Mouse (Mus musculus) neural tube, embryonic 11.5 days (tissue): Measurements from ENCODE around the gene Derl3. TPM values are rescaled to one million over a fixed set of nuclear protein-coding genes. Genes with fewer than 3 reads are reported as not detected.

Source experiments
- ATAC-seq: fragments of 200-750 bp; cut with Nextera tagmentation; 2 replicates; pipeline ENCODE4 v1.8.0; 2017; ENCODE audit warnings: moderate number of reproducible peaks, mild to moderate bottlenecking, moderate TSS enrichment, moderate library complexity; ENCODE audit not compliant: insufficient read depth, low FRiP score, low TSS enrichment
- DNase-seq: peaks from one replicate; pipeline ENCODE4 v3.0.0-alpha.2; 2015; ENCODE audit warnings: low spot score
- H3K27ac ChIP-seq: fragments of 300-500 bp; sonication (generic); 2 replicates; pipeline ENCODE4 v1.5.1; 2014; ENCODE audit warnings: low read depth, mild to moderate bottlenecking, low read length
- H3K27me3 ChIP-seq: fragments of 300-500 bp; sonication (generic); 2 replicates; pipeline ENCODE4 v1.6.1; 2014; ENCODE audit warnings: mild to moderate bottlenecking, low read length, mixed read lengths; ENCODE audit not compliant: control insufficient read depth, insufficient read depth
- H3K36me3 ChIP-seq: fragments of 300-500 bp; sonication (generic); 2 replicates; pipeline ENCODE4 v1.6.1; 2014; ENCODE audit warnings: mild to moderate bottlenecking, low read length, moderate library complexity, mixed read lengths; ENCODE audit not compliant: control insufficient read depth, insufficient read depth
- H3K4me1 ChIP-seq: fragments of 300-500 bp; sonication (generic); 2 replicates; pipeline ENCODE4 v1.6.1; 2014; ENCODE audit warnings: low read length, mixed read lengths; ENCODE audit not compliant: control insufficient read depth, insufficient read depth
- H3K4me2 ChIP-seq: fragments of 300-500 bp; sonication (generic); 2 replicates; pipeline ENCODE4 v1.6.1; 2014; ENCODE audit warnings: low read depth, mild to moderate bottlenecking, moderate library complexity
- H3K4me3 ChIP-seq: fragments of 300-500 bp; sonication (generic); 2 replicates; pipeline ENCODE4 v1.5.1; 2014; ENCODE audit warnings: low read depth, low read length
- H3K9ac ChIP-seq: fragments of 300-500 bp; sonication (generic); 2 replicates; pipeline ENCODE4 v1.6.1; 2014; ENCODE audit warnings: mild to moderate bottlenecking, low read length
- H3K9me3 ChIP-seq: fragments of 300-500 bp; sonication (generic); 2 replicates; pipeline ENCODE4 v1.6.1; 2016; ENCODE audit warnings: low read length; ENCODE audit not compliant: control insufficient read depth
- WGBS: fragments of 180-500 bp; shearing (Covaris S2); extraction: QIAGEN DNeasy Blood & Tissue Kit; methylation state at CpG from one replicate; pipeline ENCODE4 v1.1.7; 2014; 5-methylcytosine and 5-hydroxymethylcytosine counted together
- polyA plus RNA-seq: library from polyadenylated mRNA; unstranded; fragments of >200 nt; fragmentation: Nextera tagmentation; extraction: Ambion mirVana; gene quantifications from 2 replicates; pipeline ENCODE4 v1.2.1, GENCODE M21; 2014

The Derl3 gene
- polyA plus RNA-seq, 1 experiment from 2014 or later, result 2.8 TPM

DNA sequence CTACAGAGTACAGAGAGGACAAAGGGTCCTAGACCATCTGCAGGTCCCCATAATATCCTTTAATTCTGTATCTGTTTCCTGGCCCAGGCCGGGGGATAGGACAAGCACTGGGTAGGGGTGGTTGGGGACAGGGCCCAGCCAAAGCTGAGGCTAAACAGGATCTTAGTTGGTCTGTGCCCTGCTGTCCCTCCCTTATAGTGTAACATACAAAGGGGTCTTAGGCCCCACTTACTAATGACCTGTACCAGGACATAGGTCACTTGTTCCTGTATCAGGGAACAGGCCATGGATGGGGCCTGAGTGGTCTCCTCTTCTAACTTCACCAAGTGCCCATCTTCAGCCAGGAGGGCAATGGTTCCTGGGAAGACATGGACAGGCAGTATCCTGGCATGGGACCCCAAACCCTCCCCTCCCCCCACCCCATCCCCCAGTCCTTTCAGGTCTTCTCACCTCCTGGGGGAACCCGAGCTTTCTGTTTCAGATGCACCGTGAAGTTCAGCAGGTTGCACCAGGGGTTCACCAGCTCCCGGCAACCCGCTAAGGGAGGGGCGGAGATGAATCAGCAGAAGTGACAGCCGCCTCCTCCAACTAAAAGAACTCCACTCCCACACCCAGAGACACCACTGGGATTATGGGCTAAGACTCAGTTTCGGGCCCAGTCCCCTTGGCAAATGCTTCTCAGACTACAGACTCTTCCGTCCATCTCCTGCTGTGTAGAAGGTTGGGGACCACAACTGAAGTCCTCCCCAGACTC, 46.4 kb downstream of the Derl3 start:
- no peak overlapping the region for H3K9ac ChIP-seq
- no peak overlapping the region for H3K27ac ChIP-seq
- H3K4me2 ChIP-seq, result no peak overlapping the region
- no peak for ATAC-seq
- peaks cover 16% of the 10 kb centered on the region for H3K27me3 ChIP-seq
- WGBS, result 43% methylated on average over 9 of the region's 9 CpGs
- H3K9me3 ChIP-seq, result no peaks in the 10 kb centered on the region
- no peak overlapping the region for H3K4me3 ChIP-seq
- H3K36me3 ChIP-seq, result no peaks in the 10 kb centered on the region
- no peak for DNase-seq
- peaks cover 12% of the 10 kb centered on the region; the same call in 1 of the 2 replicates for H3K4me1 ChIP-seq

GRCm38 (mm10) chr10:75940520-75940919, 47.3 kb downstream of the Derl3 start, which contains the start of gene Gm867:
Gene Gm867 (minus strand): TSS chr10:75940672.
- H3K36me3 ChIP-seq, result no peaks in the 10 kb centered on the region
- peaks cover 8% of the 10 kb centered on the region; the same call in 1 of the 2 replicates for H3K4me1 ChIP-seq
- no peak within 1 kb of the TSS for H3K27ac ChIP-seq
- H3K4me3 ChIP-seq, result no peak within 1 kb of the TSS
- no peak for DNase-seq
- no peak for ATAC-seq
- H3K4me2 ChIP-seq, result no peak within 1 kb of the TSS
- H3K9ac ChIP-seq, result no peak within 1 kb of the TSS
- WGBS, result 87% methylated on average over 5 of the region's 5 CpGs
- no peaks in the 10 kb centered on the region for H3K9me3 ChIP-seq
- H3K27me3 ChIP-seq, result peaks cover 16% of the 10 kb centered on the region

- DNase-seq, result no peak
- no peak overlapping the region for H3K27ac ChIP-seq
- H3K9me3 ChIP-seq, result no peaks in the 10 kb centered on the region
- H3K27me3 ChIP-seq, result peaks cover 10% of the 10 kb centered on the region
- H3K9ac ChIP-seq, result no peak overlapping the region
- peaks cover 6% of the 10 kb centered on the region; the same call in 1 of the 2 replicates for H3K4me1 ChIP-seq
- H3K36me3 ChIP-seq, result no peaks in the 10 kb centered on the region
- WGBS, result 65% methylated on average over 9 of the region's 9 CpGs
- no peak overlapping the region for H3K4me2 ChIP-seq
- H3K4me3 ChIP-seq, result no peak overlapping the region
- no peak for ATAC-seq
Observed at GRCm38 (mm10) chr10:75941042-75941824, 48.0 kb downstream of the Derl3 start.

DNA sequence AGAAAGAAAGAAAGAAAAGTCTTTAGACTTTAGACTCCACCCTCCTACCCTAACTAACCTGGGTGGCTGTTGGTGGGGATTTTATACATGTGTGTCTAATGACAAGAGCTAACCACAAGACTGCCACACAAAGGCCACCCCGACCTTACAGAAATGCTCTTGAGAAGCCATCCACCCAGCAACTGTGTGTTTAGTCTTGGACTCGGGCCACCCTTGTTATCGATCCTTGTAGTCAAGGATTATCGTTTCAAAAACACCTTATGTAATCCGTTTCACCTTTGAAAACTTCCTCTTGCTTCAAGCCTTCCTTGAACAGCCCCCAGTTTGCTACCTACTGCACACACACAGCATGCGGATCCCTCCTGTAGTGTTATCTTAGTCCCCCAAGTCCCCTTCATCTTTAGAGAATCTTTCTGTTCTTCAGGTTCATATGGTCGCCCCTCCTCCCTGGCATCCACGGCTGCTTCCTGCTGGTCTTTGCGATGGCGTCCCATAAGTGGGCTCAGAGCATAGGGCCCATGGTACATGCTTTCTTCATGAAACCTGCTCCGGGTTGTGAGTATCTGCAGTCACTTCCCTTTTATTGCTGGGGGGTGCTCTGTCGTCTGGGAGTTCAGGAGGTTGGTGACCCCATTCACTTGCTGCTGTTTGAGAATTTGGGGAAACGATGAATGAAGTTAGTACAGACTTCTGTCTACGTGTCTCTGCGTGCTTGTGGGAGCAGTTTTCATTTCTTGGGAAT, 49.7 kb downstream of the Derl3 start, which contains the start of gene Vpreb3:
Gene Vpreb3, plus strand, starts transcription at position 322 of the 742 bp plus-strand sequence.
- Histone ChIP-seq H3K36me3 (no peaks in the 10 kb centered on the region), H3K9me3 (no peaks in the 10 kb centered on the region), H3K9ac (no peak within 1 kb of the TSS), H3K4me1 (peaks cover 6% of the 10 kb centered on the region; the same call in 1 of the 2 replicates), H3K27me3 (no peaks in the 10 kb centered on the region), H3K4me2 (no peak within 1 kb of the TSS), H3K4me3 (no peak within 1 kb of the TSS), H3K27ac (0 out of 2 replicates have a peak within 1 kb of the TSS, but pooled peaks have one; percentile 51)
- ATAC-seq (no peak), DNase-seq (no peak)
- WGBS, result 81% methylated on average over 15 of the region's 15 CpGs

DNA sequence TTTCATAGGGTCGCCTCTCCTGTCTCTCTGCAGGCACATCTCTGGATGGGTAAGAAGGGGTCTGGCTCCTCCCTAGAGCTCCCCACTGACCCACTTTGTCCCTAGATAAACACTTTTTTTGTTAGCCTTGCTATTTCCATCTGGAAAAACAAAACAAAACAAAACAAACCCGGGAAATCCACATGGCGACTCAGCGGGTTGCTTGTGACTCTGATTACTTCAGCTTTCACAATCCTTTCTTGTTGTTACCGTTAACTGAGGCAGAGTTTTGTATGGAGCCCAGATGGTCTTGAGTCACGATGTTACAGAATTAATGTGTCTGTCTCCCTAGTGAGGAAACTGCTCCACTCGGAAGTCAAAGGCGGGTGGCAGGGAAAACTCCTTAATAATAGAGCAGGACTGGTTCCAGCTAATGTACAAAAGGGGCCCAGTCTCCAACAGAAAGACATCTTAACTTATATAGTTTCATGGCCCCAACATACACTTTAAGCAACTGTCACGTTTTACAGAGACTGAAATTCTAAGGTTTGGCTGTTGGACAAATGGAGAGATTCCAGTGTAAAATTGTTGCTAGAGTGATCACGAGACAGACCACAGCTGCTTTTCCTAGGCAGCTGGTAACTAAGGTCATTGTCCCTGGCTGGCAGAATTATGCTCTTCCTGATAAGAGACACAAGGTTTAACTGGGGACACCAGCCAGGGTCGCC, 51.0 kb downstream of the Derl3 start:
- DNase-seq (no peak), ATAC-seq (no peak; the same call in 1 of the 2 replicates)
- WGBS, result 25% methylated on average over 11 of the region's 11 CpGs
- no peak overlapping the region for H3K4me3 ChIP-seq
- H3K4me1 ChIP-seq, result peaks cover 6% of the 10 kb centered on the region; the same call in 1 of the 2 replicates
- 0 out of 2 replicates have a peak overlapping the region, but pooled peaks have one; percentile 51 for H3K27ac ChIP-seq
- no peak overlapping the region for H3K4me2 ChIP-seq
- no peak overlapping the region for H3K9ac ChIP-seq
- no peaks in the 10 kb centered on the region for H3K9me3 ChIP-seq
- no peaks in the 10 kb centered on the region for H3K36me3 ChIP-seq
- H3K27me3 ChIP-seq, result no peaks in the 10 kb centered on the region

DNA sequence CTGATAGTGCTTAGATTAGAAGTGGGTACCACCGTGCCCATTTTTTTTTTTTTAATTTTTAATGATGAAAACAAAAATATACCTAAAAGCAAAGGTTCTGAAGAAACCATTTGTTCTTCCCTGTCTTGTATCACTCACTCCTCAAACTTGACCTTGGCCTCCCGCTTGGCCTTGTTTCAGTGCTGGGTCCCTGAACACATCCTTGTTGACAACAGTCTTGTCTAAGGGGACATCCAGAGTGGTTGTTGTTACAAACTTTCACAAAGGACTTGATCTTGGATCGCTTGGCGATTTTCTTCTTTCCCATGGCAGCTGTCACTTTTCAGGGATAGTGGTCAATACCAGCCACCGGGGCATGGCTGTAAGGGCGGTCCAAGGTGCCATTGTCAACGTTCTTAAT, 52.0 kb downstream of the Derl3 start:
- ATAC-seq, result no peak

More for the DNA sequence above, 52.0 kb downstream of the Derl3 start:
- Histone ChIP-seq H3K4me3 (no peak overlapping the region), H3K9me3 (no peaks in the 10 kb centered on the region), H3K27me3 (no peaks in the 10 kb centered on the region), H3K4me2 (no peak overlapping the region), H3K27ac (no peak overlapping the region), H3K36me3 (no peaks in the 10 kb centered on the region), H3K9ac (no peak overlapping the region), H3K4me1 (peaks cover 6% of the 10 kb centered on the region; the same call in 1 of the 2 replicates)
- no peak for DNase-seq
- 91% methylated on average over 7 of the region's 7 CpGs for WGBS
